Comparison of ENCODE assay signal across 24 mouse cellular contexts in the genomic region with DNA sequence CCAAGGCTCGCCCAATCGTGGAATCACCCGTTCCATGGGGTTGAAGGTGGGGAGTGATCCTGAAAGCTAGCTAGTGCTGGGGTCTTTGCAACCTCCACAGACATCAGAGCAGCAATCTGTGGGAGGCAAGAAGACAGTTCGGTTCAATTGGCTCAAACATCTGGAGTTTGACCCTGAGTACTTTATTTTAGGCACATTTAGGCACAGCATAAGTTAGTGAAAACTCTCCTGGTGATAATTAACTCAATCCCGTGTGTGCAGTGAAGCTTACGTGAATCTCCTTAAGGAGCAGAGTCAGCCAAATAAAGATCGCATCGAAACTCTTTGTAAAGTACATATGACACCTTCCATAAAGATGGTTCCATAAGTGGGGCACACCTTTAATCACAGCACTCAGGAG. TPM values are rescaled to one million over a fixed set of nuclear protein-coding genes. Genes with fewer than 3 reads are reported as not detected.
DNase-seq lines count a peak whose midpoint lies in the region; ATAC-seq and TF ChIP-seq lines count a peak whose summit lies in the region.
"Had no signal": no experiment of that assay in that cellular context is flagged by ENCODE, and none has a peak within 500 bp of the region (broad histone marks: within the 10 kb centered on the region; RNA-seq: fewer than 3 reads in every experiment).

No protein-coding gene starts in this region.

- H3K27ac ChIP-seq in kidney, embryonic 14.5 days (ENCODE audit: low read depth, low read length): no peak overlapping the region
- H3K27ac ChIP-seq in kidney, postnatal 0 days: peak overlapping the region; percentile 60
- H3K27ac ChIP-seq in hindbrain, embryonic 12.5 days: no peak overlapping the region
- H3K27ac ChIP-seq in neural tube, embryonic 15.5 days (replicated peaks): no peak overlapping the region
- H3K27ac ChIP-seq: forebrain, embryonic 10.5 days; forebrain, embryonic 13.5 days; heart, adult 2 months; heart, embryonic 10.5 days; heart, embryonic 13.5 days had no signal

- no peak for TF ChIP-seq CTCF in kidney, postnatal 0 days (IDR thresholded peaks at IDR 0.05; ENCODE audit: low read depth)

- H3K9me3 ChIP-seq in kidney, embryonic 14.5 days (ENCODE audit: control insufficient read depth, low read length): no peaks in the 10 kb centered on the region
- no peaks in the 10 kb centered on the region for H3K9me3 ChIP-seq in kidney, postnatal 0 days (replicated peaks; ENCODE audit: low read length)
- no peaks in the 10 kb centered on the region for H3K9me3 ChIP-seq in hindbrain, embryonic 12.5 days (replicated peaks)
- no peaks in the 10 kb centered on the region for H3K9me3 ChIP-seq in neural tube, embryonic 15.5 days (replicated peaks)
- H3K9me3 ChIP-seq: forebrain, embryonic 10.5 days; forebrain, embryonic 13.5 days; heart, embryonic 10.5 days; heart, embryonic 13.5 days had no signal

- H3K4me1 ChIP-seq in kidney, embryonic 14.5 days (ENCODE audit: control insufficient read depth, insufficient read depth, low read length): no peaks in the 10 kb centered on the region
- no peaks in the 10 kb centered on the region for H3K4me1 ChIP-seq in kidney, postnatal 0 days (replicated peaks; ENCODE audit: insufficient read depth, low read length)
- peaks cover 6% of the 10 kb centered on the region for H3K4me1 ChIP-seq in hindbrain, embryonic 12.5 days
- no peaks in the 10 kb centered on the region for H3K4me1 ChIP-seq in neural tube, embryonic 15.5 days

- no peak for ATAC-seq in kidney, embryonic 14.5 days (ENCODE audit: low FRiP score, low TSS enrichment)
- no peak for ATAC-seq in kidney, postnatal 0 days (replicated peaks; ENCODE audit: low FRiP score, low read depth)
- ATAC-seq in hindbrain, embryonic 12.5 days (ENCODE audit: low FRiP score): no peak
- no peak for ATAC-seq in neural tube, embryonic 15.5 days (ENCODE audit: low FRiP score)
- ATAC-seq: activated CD4-positive, CD25-positive, alpha-beta regulatory T cell, adult 4 months; forebrain, embryonic 13.5 days; forebrain, embryonic 16.5 days had no signal

- H3K27me3 ChIP-seq in kidney, embryonic 14.5 days (ENCODE audit: control insufficient read depth, insufficient read depth, low read length): no peaks in the 10 kb centered on the region
- H3K27me3 ChIP-seq in kidney, postnatal 0 days (ENCODE audit: insufficient read depth, low read length): no peaks in the 10 kb centered on the region
- H3K27me3 ChIP-seq in hindbrain, embryonic 12.5 days: peaks cover 2% of the 10 kb centered on the region; the same call in 1 of the 2 replicates
- no peaks in the 10 kb centered on the region for H3K27me3 ChIP-seq in neural tube, embryonic 15.5 days (replicated peaks)
- H3K27me3 ChIP-seq: forebrain, embryonic 13.5 days had no signal

- H3K4me3 ChIP-seq in kidney, embryonic 14.5 days (ENCODE audit: low read length): no peak overlapping the region
- H3K4me3 ChIP-seq in kidney, postnatal 0 days (replicated peaks; ENCODE audit: low read depth, low read length): no peak overlapping the region
- no peak overlapping the region for H3K4me3 ChIP-seq in hindbrain, embryonic 12.5 days
- no peak overlapping the region for H3K4me3 ChIP-seq in neural tube, embryonic 15.5 days (replicated peaks)
- H3K4me3 ChIP-seq: forebrain, embryonic 10.5 days; forebrain, embryonic 13.5 days; heart, adult 2 months; heart, embryonic 10.5 days; heart, embryonic 13.5 days had no signal

- DNase-seq in kidney, adult 11 months: peak; percentile 53
- peak; percentile 81 for DNase-seq in kidney, adult 9 months
- no peak for DNase-seq in kidney, postnatal 10 days
- DNase-seq in kidney, postnatal 0 days (ENCODE audit: low spot score): peak; percentile 32
- DNase-seq: adrenal gland, postnatal 10 days; adrenal gland, postnatal 36 days; cerebellum, adult 18-20 months; cerebellum, adult 9-10 months; cerebellum, postnatal 14 days; gastrocnemius, postnatal 10 days; gastrocnemius, postnatal 36 days; heart, adult 2 months; heart, postnatal 14 days; heart, postnatal 4 days had no signal

- no peak overlapping the region for H3K4me2 ChIP-seq in kidney, embryonic 14.5 days (replicated peaks; ENCODE audit: low read depth, low read length)
- no peak overlapping the region for H3K4me2 ChIP-seq in kidney, postnatal 0 days (ENCODE audit: low read length)
- H3K4me2 ChIP-seq in hindbrain, embryonic 12.5 days (replicated peaks): no peak overlapping the region
- no peak overlapping the region for H3K4me2 ChIP-seq in neural tube, embryonic 15.5 days
- H3K4me2 ChIP-seq: forebrain, embryonic 13.5 days; heart, embryonic 13.5 days had no signal

- no peaks in the 10 kb centered on the region; the same call in 1 of the 2 replicates for H3K36me3 ChIP-seq in kidney, embryonic 14.5 days (ENCODE audit: control insufficient read depth, insufficient read depth, low read length)
- 0 out of 2 replicates have a peak, but pooled peaks cover 5% of the 10 kb centered on the region for H3K36me3 ChIP-seq in kidney, postnatal 0 days (ENCODE audit: insufficient read depth, low read length)
- peaks cover 4% of the 10 kb centered on the region; the same call in 1 of the 2 replicates for H3K36me3 ChIP-seq in hindbrain, embryonic 12.5 days
- H3K36me3 ChIP-seq in neural tube, embryonic 15.5 days: peaks cover 11% of the 10 kb centered on the region
- H3K36me3 ChIP-seq: heart, embryonic 10.5 days had no signal

- H3K9ac ChIP-seq in kidney, embryonic 14.5 days (ENCODE audit: low read depth, low read length): no peak overlapping the region
- no peak overlapping the region for H3K9ac ChIP-seq in kidney, postnatal 0 days (ENCODE audit: low read depth, low read length)
- no peak overlapping the region for H3K9ac ChIP-seq in hindbrain, embryonic 12.5 days
- H3K9ac ChIP-seq in neural tube, embryonic 15.5 days (replicated peaks): no peak overlapping the region
- H3K9ac ChIP-seq: forebrain, embryonic 13.5 days; heart, embryonic 13.5 days had no signal

- 42% methylated on average over 8 of the region's 8 CpGs for WGBS in kidney, embryonic 14.5 days
- 41% methylated on average over 8 of the region's 8 CpGs for WGBS in kidney, postnatal 0 days
- WGBS in hindbrain, embryonic 12.5 days: 78% methylated on average over 8 of the region's 8 CpGs
- 77% methylated on average over 8 of the region's 8 CpGs for WGBS in neural tube, embryonic 15.5 days

RNA-seq across cellular contexts. Expression of a gene that starts 19.9 kb away (rescaled TPM):
- 13.3 and 13.8 TPM in 2 replicates for polyA plus RNA-seq in kidney, embryonic 14.5 days (2014; fragmentation: Nextera tagmentation; extraction: Ambion mirVana)
- polyA plus RNA-seq in kidney, postnatal 0 days (2015; fragmentation: Nextera tagmentation; extraction: Ambion mirVana): 22.1 and 22.5 TPM in 2 replicates
- 12.2 and 12.8 TPM in 2 replicates for polyA plus RNA-seq in hindbrain, embryonic 12.5 days (2016; fragmentation: Nextera tagmentation; extraction: Ambion mirVana)
- polyA plus RNA-seq in neural tube, embryonic 15.5 days (2015; fragmentation: Nextera tagmentation; extraction: Ambion mirVana): 16.5 and 17.4 TPM in 2 replicates

RNA-seq across cellular contexts. Expression of a gene that starts 28.2 kb away (rescaled TPM):
- 91.9 and 156 TPM in 2 replicates for polyA plus RNA-seq in kidney, embryonic 14.5 days (2014; fragmentation: Nextera tagmentation; extraction: Ambion mirVana)
- polyA plus RNA-seq in kidney, postnatal 0 days (2015; fragmentation: Nextera tagmentation; extraction: Ambion mirVana): 93.5 and 97.5 TPM in 2 replicates
- 137 and 141 TPM in 2 replicates for polyA plus RNA-seq in hindbrain, embryonic 12.5 days (2016; fragmentation: Nextera tagmentation; extraction: Ambion mirVana)
- 121 and 127 TPM in 2 replicates for polyA plus RNA-seq in neural tube, embryonic 15.5 days (2015; fragmentation: Nextera tagmentation; extraction: Ambion mirVana)

RNA-seq across cellular contexts. Expression of a gene that starts 28.7 kb away (rescaled TPM):
- polyA plus RNA-seq in kidney, embryonic 14.5 days (2014; fragmentation: Nextera tagmentation; extraction: Ambion mirVana): 5.7 TPM in 1 of 2 replicates, not detected in the other
- polyA plus RNA-seq in kidney, postnatal 0 days (2015; fragmentation: Nextera tagmentation; extraction: Ambion mirVana): not detected in 2 replicates
- not detected in 2 replicates for polyA plus RNA-seq in hindbrain, embryonic 12.5 days (2016; fragmentation: Nextera tagmentation; extraction: Ambion mirVana)
- polyA plus RNA-seq in neural tube, embryonic 15.5 days (2015; fragmentation: Nextera tagmentation; extraction: Ambion mirVana): 3.5 TPM in 1 of 2 replicates, not detected in the other
- polyA plus RNA-seq: embryonic facial prominence, embryonic 14.5 days; heart, embryonic 13.5 days had no signal

RNA-seq across cellular contexts. Expression of a gene that starts 41.6 kb away (rescaled TPM):
- polyA plus RNA-seq in kidney, embryonic 14.5 days (2014; fragmentation: Nextera tagmentation; extraction: Ambion mirVana): 239 and 329 TPM in 2 replicates
- polyA plus RNA-seq in kidney, postnatal 0 days (2015; fragmentation: Nextera tagmentation; extraction: Ambion mirVana): 101 and 117 TPM in 2 replicates
- polyA plus RNA-seq in hindbrain, embryonic 12.5 days (2016; fragmentation: Nextera tagmentation; extraction: Ambion mirVana): 115 and 142 TPM in 2 replicates
- 104 and 158 TPM in 2 replicates for polyA plus RNA-seq in neural tube, embryonic 15.5 days (2015; fragmentation: Nextera tagmentation; extraction: Ambion mirVana)
